Mouse (Mus musculus) cerebellum, adult (tissue): Measurements from ENCODE around the gene Olfr1283.
"Not testable (repeated sequence)": the region's sequence is repeated elsewhere in the genome, so short reads cannot be mapped to it uniquely, and the experiment has no call there.

ENCODE experiments used
- ATAC-seq: cut with Nextera tagmentation; 2 replicates; pipeline ENCODE4 v1.9.2; 2017; ENCODE audit warnings: mild to moderate bottlenecking, moderate library complexity, mixed read lengths; ENCODE audit not compliant: insufficient number of reproducible peaks, low FRiP score, low TSS enrichment

Olfr1283 gene

GRCm38 (mm10) chr2:111366490-111366889, at the start of gene Olfr1283:
Gene Olfr1283, plus strand, starts transcription at chr2:111366790.
- ATAC-seq, result no peak

DNA sequence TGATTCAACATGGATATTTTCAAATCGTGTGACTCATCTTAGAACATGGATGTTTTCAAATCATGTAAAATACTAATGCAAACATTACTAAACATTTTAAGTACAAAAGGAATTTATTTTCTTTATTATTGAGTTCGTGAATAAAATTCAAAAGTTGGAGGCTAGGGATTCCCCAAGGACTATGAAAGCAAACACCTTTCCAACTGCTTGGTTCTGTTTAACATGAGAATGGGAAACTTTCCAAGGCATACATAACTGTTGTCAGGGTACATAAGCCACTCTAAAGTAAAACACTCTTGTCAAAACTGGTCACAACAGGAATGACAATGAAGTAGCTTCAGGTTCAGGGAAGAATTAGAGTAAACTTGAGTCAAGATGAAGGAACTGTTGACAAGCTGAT, 40.4 kb upstream of the Olfr1283 start, which contains the start of gene Olfr1281:
Gene Olfr1281, plus strand, starts transcription at position 301 of the 400 bp plus-strand sequence.
- no peak for ATAC-seq

GRCm38 (mm10) chr2:111333721-111334120, 32.9 kb upstream of the Olfr1283 start:
- ATAC-seq, result not testable (repeated sequence)

GRCm38 (mm10) chr2:111335976-111336375, 30.6 kb upstream of the Olfr1283 start, which contains the start of gene Olfr1282:
Gene Olfr1282, minus strand, starts transcription at chr2:111336076.
- no peak for ATAC-seq

DNA sequence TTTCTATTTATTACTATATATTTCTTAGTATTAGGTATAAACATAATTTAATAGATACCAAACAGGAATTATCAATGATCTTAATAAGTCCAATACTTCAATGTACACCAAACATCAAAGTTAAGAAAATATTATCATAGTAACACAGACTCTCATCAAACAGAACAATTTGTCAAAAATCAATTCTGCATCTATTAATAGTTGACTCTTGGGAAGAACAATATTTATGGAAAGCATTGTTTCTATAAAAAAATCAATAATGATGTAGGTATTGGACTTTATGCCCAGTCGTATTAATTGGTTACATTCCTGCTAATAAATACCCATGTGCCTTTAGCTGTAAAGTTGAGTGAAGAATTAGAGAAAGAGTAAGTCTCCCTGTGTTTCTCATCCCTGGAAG, 8.6 kb downstream of the Olfr1283 start, which contains the start of gene Olfr1284:
Gene Olfr1284, plus strand, starts transcription at position 301 of the 400 bp plus-strand sequence.
- no peak for ATAC-seq
